Mouse (Mus musculus): ENCODE measurements around the gene Tcl1.
"Not testable (repeated sequence)": the region's sequence is repeated elsewhere in the genome, so short reads cannot be mapped to it uniquely, and the experiment has no call there.

Tcl1 gene

DNA sequence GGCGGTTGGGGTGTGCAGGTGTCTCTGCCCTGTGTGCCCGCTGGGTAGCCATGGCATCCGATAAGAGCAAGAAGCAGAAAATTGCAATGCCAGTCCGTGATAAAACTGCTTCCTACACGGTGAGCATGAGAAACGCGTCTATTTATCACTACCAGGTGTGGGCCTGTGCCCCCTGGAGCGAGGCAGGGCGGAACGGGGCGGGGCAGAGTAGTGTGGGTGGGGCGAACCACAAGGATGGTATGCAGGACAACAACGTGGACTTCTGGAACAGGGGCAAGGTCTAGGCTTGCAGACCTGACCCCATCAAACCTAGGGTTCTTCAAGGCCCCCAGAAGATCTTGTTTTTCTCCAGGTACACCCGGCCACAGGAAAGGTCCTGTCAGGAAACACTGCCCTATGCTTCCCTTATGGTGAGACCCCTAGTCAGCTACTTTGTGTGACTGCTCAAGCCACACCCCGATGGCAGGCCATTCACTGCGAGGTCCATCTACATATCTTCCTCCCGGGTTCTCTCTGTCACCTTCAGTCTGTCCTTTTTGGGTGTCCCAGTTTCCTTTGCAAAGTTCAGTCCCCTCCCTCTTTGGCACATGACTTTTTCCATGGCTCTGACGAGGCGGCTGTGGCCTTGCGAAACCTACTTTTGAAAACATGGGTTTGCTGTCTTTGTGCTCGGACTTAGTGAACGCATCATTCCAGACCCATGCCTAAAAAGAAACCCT, at the start of gene Tcl1:
Gene Tcl1, minus strand, starts transcription at position 193 of the 719 bp plus-strand sequence.
- in situ Hi-C loops (cut with MboI), result no loop called here

GRCm38 (mm10) chr12:105271016-105271965, 48.7 kb upstream of the Tcl1 start:
- in situ Hi-C loops (cut with MboI), result no loop called here

DNA sequence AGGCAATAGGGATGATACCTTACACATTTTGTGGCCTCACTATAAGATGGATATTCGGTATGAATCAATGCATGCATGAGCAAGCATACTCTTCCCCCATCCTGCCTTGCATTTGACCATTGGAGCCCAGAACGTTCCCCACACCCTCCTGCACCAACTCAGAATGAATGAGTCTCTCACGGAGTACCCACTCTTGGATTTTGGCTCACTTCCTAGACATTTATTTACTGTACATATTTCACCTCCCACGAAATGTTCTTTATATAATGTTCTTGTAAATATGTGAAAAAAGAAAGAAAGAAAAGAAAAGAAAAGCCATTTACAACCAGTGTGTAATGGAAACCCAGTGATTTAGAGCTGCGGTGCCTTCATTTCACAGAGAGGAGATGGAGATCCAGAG, 44.5 kb upstream of the Tcl1 start:
- in situ Hi-C loops (cut with MboI), result no loop called here

- in situ Hi-C loops (cut with MboI), result no loop called here
Observed at GRCm38 (mm10) chr12:105266096-105266495, 43.5 kb upstream of the Tcl1 start.

- in situ Hi-C loops (cut with MboI), result no loop called here
Observed at GRCm38 (mm10) chr12:105259221-105259620, 36.6 kb upstream of the Tcl1 start.

DNA sequence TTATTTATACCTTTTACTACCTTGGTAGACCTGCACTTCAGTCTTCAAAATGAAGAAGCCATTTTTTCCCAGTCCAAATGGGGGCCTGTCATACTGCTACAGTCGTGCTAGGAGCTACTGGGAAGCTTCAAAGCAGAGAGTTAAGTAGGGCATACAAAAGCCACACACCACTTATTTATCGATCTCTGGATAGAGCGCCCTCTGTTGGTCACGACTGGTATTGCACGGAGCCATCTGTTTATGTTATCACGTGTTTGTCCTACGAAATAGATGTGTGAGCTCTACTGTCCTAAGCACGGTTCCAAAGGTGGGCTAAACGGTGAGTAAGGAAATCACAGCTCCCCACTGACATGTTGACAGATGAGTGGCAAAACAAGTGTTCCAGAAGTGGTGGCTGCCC, 36.2 kb upstream of the Tcl1 start:
- in situ Hi-C loops (cut with MboI), result no loop called here

DNA sequence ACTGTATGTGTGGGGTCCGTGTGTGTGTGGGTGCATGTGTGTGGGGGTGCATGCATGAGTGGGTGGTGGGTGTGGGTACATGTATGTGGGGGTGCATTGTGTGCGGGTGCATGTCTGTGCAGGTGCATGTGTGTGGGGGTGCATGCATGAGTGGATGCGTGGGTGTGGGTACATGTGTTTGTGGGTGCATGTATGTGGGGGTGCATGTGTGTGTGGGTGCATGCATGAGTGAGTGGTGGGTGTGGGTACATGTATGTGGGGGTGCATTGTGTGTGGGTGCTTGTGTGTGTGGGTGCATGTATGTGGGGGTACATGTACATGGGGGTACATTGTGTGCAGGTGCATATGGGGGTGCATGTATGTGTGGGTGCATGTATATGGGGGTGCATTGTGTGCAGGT, 31.2 kb upstream of the Tcl1 start:
- in situ Hi-C loops (cut with MboI), result no loop called here

GRCm38 (mm10) chr12:105248763-105249233, 26.2 kb upstream of the Tcl1 start:
- in situ Hi-C loops (cut with MboI), result no loop called here

- in situ Hi-C loops (cut with MboI), result no loop called here
Observed at GRCm38 (mm10) chr12:105239060-105239459, 16.5 kb upstream of the Tcl1 start.

GRCm38 (mm10) chr12:105235091-105235490, 12.5 kb upstream of the Tcl1 start:
- in situ Hi-C loops (cut with MboI), result no loop called here

GRCm38 (mm10) chr12:105234362-105234761, 11.8 kb upstream of the Tcl1 start:
- in situ Hi-C loops (cut with MboI), result no loop called here

GRCm38 (mm10) chr12:105224621-105225320, 2.2 kb upstream of the Tcl1 start:
- in situ Hi-C loops (cut with MboI), result no loop called here

- in situ Hi-C loops (cut with MboI), result no loop called here
Observed at GRCm38 (mm10) chr12:105217101-105217760, 5.4 kb downstream of the Tcl1 start.

GRCm38 (mm10) chr12:105209231-105209630, 13.4 kb downstream of the Tcl1 start:
- in situ Hi-C loops (cut with MboI), result no loop called here

GRCm38 (mm10) chr12:105208441-105208840, 14.2 kb downstream of the Tcl1 start:
- in situ Hi-C loops (cut with MboI), result no loop called here

- in situ Hi-C loops (cut with MboI), result no loop called here
Observed at GRCm38 (mm10) chr12:105207071-105207470, 15.5 kb downstream of the Tcl1 start.

DNA sequence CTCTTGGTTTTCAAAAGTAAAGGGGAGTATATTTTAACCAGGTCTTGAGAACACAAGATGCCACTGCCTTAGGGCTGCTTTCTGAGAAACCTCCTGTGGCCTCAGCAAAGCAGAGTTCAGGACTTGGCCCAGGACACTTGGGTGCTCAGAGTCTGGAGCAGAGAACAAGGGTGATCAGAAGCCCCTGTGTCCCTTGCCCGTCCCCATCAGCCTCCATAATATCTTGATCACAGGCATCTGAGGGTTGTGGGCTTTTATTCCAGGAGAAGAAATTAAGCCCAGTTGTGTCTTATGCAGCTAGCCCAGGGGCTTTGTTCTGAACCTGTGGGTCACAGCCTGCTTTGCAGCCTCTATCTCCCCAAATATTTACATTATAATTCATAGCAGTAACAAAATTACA, 20.9 kb downstream of the Tcl1 start, which contains the start of gene Tcl1b4:
Gene Tcl1b4, plus strand, starts transcription at position 301 of the 400 bp plus-strand sequence.
- in situ Hi-C loops (cut with MboI), result not testable (repeated sequence)

- in situ Hi-C loops (cut with MboI), result not testable (repeated sequence)
Observed at GRCm38 (mm10) chr12:105199684-105200497, 22.7 kb downstream of the Tcl1 start.

- in situ Hi-C loops (cut with MboI), result not testable (repeated sequence)
Observed at GRCm38 (mm10) chr12:105190743-105191142, 31.9 kb downstream of the Tcl1 start, which contains the start of gene Tcl1b3. Tcl1b3 (plus strand) TSS chr12:105191043.

DNA sequence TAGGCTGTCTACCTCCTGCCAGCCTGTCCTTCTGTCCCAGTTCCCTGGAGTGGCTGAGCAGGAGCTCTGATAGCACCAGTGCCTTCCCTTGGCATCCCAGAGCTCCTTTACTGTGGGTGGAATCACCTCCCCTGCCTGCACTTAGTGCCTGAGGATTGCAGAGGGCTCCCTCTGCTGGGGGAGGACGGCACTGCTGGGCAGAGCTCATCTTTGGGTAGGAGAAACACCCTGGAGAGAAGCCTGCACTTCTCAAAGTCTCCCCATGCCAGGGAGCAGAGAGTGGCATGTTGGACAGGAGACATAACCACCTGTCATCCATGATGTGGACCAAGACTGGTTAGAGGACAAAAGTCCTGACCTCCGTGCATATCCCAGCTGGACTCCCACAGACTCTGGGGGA, 33.6 kb downstream of the Tcl1 start:
- in situ Hi-C loops (cut with MboI), result not testable (repeated sequence)
